Mouse (Mus musculus) bone marrow, adult 2 months (tissue): ENCODE data around the gene Pde9a.

Experiments
- CTCF ChIP-seq: fragments of 200-500 bp; IDR thresholded peaks from 2 replicates; pipeline ENCODE4 v1.5.1; 2011; ENCODE audit warnings: low read length, control low read depth; ENCODE audit not compliant: control insufficient read depth, insufficient read depth
- POLR2A ChIP-seq: fragments of 200-500 bp; IDR thresholded peaks from 2 replicates; pipeline ENCODE4 v1.6.1; 2011; ENCODE audit warnings: low read depth, mild to moderate bottlenecking, control low read depth, low read length, borderline replicate concordance; ENCODE audit not compliant: control insufficient read depth

DNA sequence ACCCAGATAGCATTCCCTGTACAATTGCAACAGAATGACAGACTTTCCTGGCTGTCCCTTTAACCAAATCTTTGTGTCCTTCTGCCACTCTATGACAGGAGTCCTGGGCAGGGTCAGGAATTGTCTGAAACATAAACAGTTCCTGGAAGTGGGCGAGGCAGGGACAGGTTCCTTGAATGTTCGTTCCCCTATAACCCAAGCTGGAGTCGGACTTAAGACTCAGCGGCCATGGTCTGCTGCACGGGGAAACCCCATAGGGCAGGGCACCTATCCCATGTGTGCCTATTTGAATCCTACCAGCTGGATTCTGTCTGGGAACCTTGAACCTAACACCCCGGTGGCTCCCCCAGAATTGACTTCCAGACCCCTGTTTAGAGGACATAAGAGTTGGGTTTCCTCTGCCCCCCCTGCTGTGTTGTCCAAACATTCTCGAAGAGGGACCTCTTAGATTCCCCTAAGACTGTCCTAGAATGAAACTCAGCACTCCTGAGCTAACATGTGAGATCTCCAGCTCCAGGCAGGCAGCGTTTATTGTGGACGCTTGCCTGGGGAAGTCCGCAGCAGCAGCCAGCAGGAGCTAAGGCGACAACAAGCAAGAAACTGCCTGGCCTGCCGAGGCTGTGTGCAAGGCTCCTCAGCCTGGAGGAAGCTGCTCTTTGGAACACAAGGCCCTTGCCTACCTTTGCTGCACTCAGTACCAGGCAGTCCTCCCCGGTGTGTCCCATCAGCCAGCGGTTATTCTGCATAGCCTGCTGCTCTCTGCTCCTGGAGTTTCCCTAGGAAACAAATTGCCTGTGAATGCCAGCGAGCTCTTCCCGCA lies 48.2 kb downstream of the Pde9a start:
- TF ChIP-seq CTCF (no peak), POLR2A (no peak)
